Mouse (Mus musculus): ENCODE measurements around the gene Mark1. TPM values are rescaled to one million over a fixed set of nuclear protein-coding genes. Genes with fewer than 3 reads are reported as not detected.

The Mark1 gene
- total RNA-seq, 2 experiments from 2014 or later, result 9.5 to 11.3 TPM

DNA sequence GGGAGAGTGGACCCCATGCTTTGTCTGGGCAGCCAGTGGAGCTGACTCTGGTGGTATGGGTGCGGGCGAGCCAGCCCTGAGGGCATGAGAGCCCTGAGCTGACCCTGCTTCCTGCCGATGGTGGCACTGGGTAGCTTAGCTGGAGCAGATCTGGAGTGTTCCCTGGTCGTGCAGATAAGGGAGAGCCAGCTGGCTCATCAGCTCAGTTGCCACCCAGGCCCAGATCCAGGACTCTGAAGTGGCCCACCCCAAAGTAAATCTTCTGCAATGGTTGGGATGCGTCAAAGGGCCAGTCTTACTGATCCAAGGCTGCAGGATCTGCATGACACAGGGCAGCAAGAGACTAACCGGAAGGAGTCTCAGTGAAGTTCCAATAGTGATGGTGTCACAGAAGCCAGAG, 109.9 kb downstream of the Mark1 start:
- DNase-seq, result no peak

DNA sequence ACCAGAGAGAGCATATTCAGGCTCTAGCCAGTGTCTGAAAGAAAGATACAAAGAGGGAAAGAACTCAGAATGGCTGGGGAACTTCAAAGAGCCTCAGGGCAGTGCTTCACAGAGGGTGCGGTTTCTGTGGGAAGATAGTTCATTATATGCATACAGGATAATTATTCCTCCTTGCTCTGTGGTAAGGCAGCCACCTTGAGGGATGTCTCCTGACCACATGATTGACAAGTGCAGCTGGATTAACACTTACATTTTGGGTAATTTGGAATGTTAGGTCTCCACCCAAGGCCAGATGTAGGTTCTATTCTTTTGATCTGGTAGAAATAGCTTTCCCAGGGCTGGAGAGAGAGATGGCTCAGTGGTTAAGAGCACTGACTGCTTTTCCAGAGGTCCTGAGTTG, 113.2 kb downstream of the Mark1 start:
- no peak for DNase-seq

GRCm38 (mm10) chr1:184882281-184883268, 116.8 kb downstream of the Mark1 start, which contains the start of gene C130074G19Rik:
C130074G19Rik (minus strand) TSS chr1:184883218.
- peak; percentile 83 for DNase-seq

GRCm38 (mm10) chr1:184881861-184882260, 117.5 kb downstream of the Mark1 start:
- no peak for DNase-seq

GRCm38 (mm10) chr1:184881211-184881610, 118.2 kb downstream of the Mark1 start:
- no peak for DNase-seq

- DNase-seq, result no peak
Observed at GRCm38 (mm10) chr1:184878860-184879259, 120.5 kb downstream of the Mark1 start.

GRCm38 (mm10) chr1:184877306-184877705, 122.1 kb downstream of the Mark1 start:
- no peak for DNase-seq

- peak; percentile 22 for DNase-seq
Observed at GRCm38 (mm10) chr1:184873910-184874309, 125.5 kb downstream of the Mark1 start.

- no peak for DNase-seq
Observed at GRCm38 (mm10) chr1:184872069-184872819, 127.1 kb downstream of the Mark1 start.

GRCm38 (mm10) chr1:184871506-184871905, 127.9 kb downstream of the Mark1 start:
- DNase-seq, result peak; percentile 30

DNA sequence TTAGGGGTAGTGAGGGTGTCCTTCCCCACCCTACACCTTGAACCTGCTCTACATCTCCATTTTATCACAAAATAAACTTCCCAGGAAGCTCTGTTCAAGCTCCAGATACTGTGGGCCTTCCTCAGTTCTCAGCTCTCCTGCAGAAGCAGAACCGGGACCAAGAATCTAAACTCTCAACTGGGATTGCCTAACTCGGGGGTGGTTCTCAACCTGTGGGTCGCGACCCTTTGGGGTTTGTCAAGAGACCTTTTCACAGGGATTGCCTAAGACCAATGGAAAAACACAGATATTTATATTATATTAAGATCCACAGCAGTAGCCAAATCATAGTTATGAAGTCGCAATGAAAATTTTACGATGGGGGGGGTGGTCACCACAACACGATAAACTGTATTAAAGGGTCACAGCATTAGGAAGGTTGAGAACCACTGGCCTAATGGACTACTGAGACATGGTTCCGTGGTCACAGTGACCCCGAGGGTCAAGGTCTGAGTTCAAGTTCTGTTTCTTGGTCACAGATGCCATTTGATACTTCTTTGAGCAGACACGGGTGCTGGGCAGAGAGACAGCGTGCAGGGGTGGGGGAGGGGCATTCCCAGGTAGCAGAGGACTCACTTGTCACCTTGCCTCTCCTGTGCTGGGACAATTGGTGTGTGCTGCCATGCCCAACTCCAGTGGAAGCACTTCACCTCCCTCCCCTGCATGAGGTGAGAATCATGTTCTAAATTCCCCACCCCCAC, 128.6 kb downstream of the Mark1 start:
- DNase-seq, result no peak

GRCm38 (mm10) chr1:184869939-184870565, 129.3 kb downstream of the Mark1 start:
- DNase-seq, result peak; percentile 84

- no peak for DNase-seq
Observed at GRCm38 (mm10) chr1:184867640-184868120, 131.7 kb downstream of the Mark1 start.

DNA sequence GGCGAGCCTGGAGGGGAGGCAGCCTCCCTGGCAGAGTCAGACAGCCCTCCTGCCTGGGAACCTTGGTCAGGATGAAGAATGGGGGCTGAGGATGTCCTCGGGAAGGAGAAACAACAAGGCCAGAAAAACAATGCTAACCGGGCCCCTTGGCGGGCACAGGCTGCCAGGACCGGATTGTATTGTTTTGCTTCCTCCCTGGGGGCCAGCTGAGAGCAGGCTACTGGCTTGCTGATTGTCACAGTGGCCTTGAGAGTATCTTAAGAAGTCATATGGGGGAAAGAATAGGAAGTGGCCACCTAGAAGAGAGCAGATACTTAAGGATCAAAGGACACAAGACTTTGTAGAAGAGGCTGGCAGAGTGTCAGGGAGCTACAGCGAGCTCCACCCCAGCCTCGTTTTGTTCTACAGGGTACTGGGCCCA, 135.0 kb downstream of the Mark1 start:
- DNase-seq, result peak; percentile 42

GRCm38 (mm10) chr1:184862636-184863035, 136.7 kb downstream of the Mark1 start:
- DNase-seq, result no peak

- DNase-seq, result no peak
Observed at GRCm38 (mm10) chr1:184861551-184861950, 137.8 kb downstream of the Mark1 start.

DNA sequence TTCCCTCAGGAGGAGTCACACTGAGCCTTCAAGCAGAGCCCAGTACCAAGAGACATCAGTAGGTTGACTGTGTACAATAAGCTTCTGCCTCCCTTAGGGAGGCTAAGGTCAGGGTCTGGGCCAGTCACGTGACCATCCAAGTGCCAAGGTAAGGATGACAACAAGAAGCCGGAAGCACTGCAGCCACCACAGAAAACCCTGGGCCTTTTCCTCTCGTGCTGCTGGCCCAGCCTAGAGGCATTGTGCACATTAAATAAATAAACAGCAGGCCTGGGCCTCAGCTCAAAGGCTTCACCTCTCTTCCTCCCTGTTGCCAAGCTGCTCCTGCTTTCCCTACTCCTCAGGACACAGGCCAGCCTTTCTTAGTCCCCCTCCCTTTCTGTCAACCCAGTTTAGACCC, 139.1 kb downstream of the Mark1 start:
- DNase-seq, result peak; percentile 24

- DNase-seq, result no peak
Observed at GRCm38 (mm10) chr1:184858253-184858652, 141.1 kb downstream of the Mark1 start.

- DNase-seq, result no peak
Observed at GRCm38 (mm10) chr1:184857216-184857615, 142.2 kb downstream of the Mark1 start.

- no peak for DNase-seq
Observed at GRCm38 (mm10) chr1:184853922-184854321, 145.4 kb downstream of the Mark1 start.

- peak; percentile 82 for DNase-seq
Observed at GRCm38 (mm10) chr1:184853339-184853738, 146.0 kb downstream of the Mark1 start.

Data from adrenal gland, postnatal 10 days (tissue).